Mouse (Mus musculus) G1E (cell line): ENCODE measurements around the gene Cnot6.

Experiments
- CTCF ChIP-seq: IDR thresholded peaks from 2 replicates; pipeline ENCODE4 v1.5.1; 2012; ENCODE audit warnings: low read depth, low read length, inconsistent platforms, mixed read lengths
- GATA1 ChIP-seq: IDR thresholded peaks from 2 replicates; pipeline ENCODE4 v1.6.1; 2012; ENCODE audit warnings: borderline replicate concordance, low read length, inconsistent platforms, mixed read lengths

GRCm38 (mm10) chr11:49652401-49653078, 60.0 kb downstream of the Cnot6 start:
- TF ChIP-seq CTCF (peak; percentile 16; the same call in 1 of the 2 replicates), GATA1 (no peak)
